9 mouse cellular contexts compared by ENCODE assay signal in genomic region chr1:186702391-186703255, GRCm38 (mm10). TPM values are rescaled to one million over a fixed set of nuclear protein-coding genes. Genes with fewer than 3 reads are reported as not detected.
DNase-seq lines count a peak whose midpoint lies in the region; TF ChIP-seq lines count a peak whose summit lies in the region.
"Had no signal": no experiment of that assay in that cellular context is flagged by ENCODE, and none has a peak within 500 bp of the region (broad histone marks: within the 10 kb centered on the region; RNA-seq: fewer than 3 reads in every experiment).

No protein-coding gene starts in this region.

- intact Hi-C loops in left cerebral cortex, adult 2 months (cut with DNase I) = loop anchor here (5.0 kb wide), 1 partner anchor 45 kb away; no protein-coding TSS in a partner anchor
- intact Hi-C loops in left cerebral cortex, postnatal 25 days (cut with DNase I) = loop anchor here (10.0 kb wide), 2 partner anchors 458 to 588 kb away; partner anchors contain the start of gene Lyplal1
- intact Hi-C loops in left cerebral cortex, postnatal 36 days (cut with DNase I) = loop anchor here (10.0 kb wide), 4 partner anchors 88 to 588 kb away; partner anchors contain the start of gene Lyplal1

- H3K4me3 ChIP-seq in left cerebral cortex, adult 2 months = peak overlapping the region; percentile 21
- peak overlapping the region; percentile 77 for H3K4me3 ChIP-seq in limb, embryonic 10.5 days
- H3K4me3 ChIP-seq: erythroblast, embryonic 14.5 days had no signal

- H3K27ac ChIP-seq in left cerebral cortex, adult 2 months = peak overlapping the region; percentile 38; the same call in 1 of the 2 replicates
- peak overlapping the region; percentile 93 for H3K27ac ChIP-seq in limb, embryonic 10.5 days

- no peaks in the 10 kb centered on the region for H3K9me3 ChIP-seq in limb, embryonic 10.5 days (replicated peaks)

- H3K4me1 ChIP-seq in limb, embryonic 10.5 days = peaks cover 36% of the 10 kb centered on the region

- H3K27me3 ChIP-seq in limb, embryonic 10.5 days (ENCODE audit: low read depth, poor library complexity, severe bottlenecking) = no peaks in the 10 kb centered on the region

- DNase-seq in left cerebral cortex, adult 2 months (ENCODE audit: extremely low spot score in 1 of 2, low spot score in 2 of 2) = no peak
- DNase-seq in left cerebral cortex, postnatal 25 days (ENCODE audit: low spot score in 2 of 2) = no peak
- DNase-seq in gastrocnemius, postnatal 10 days = peak; percentile 15
- no peak for DNase-seq in limb, embryonic 10.5 days (ENCODE audit: low spot score)
- peak; percentile 84 for DNase-seq in retina, postnatal 1 day
- DNase-seq in left cerebral cortex, postnatal 36 days (ENCODE audit: low spot score in 2 of 2) = no peak
- no peak for DNase-seq in c-Kit-positive CD71-positive TER-119-positive erythroid progenitor cells, embryonic 14.5 days (ENCODE audit: low spot score)
- DNase-seq in cerebellum, adult 9-11 months = no peak

- WGBS in limb, embryonic 10.5 days = 16% methylated on average over 15 of the region's 15 CpGs

- TF ChIP-seq CTCF in left cerebral cortex, adult 2 months (IDR thresholded peaks at IDR 0.05) = no peak

- peaks cover 24% of the 10 kb centered on the region for H3K36me3 ChIP-seq in limb, embryonic 10.5 days

RNA-seq across cellular contexts. Expression of gene Tgfb2, which starts 3.2 kb away (rescaled TPM):
- 1 to 10 TPM; 6.0 to 7.4 TPM for total RNA-seq in left cerebral cortex, adult 2 months (2021)
- 1 to 10 TPM; 7.6 to 8.4 TPM for total RNA-seq in left cerebral cortex, postnatal 25 days (2021)
- 10 to 100 TPM; 28.4 to 38.7 TPM for total RNA-seq in gastrocnemius, postnatal 10 days (2021)
- polyA plus RNA-seq in limb, embryonic 10.5 days (2016; fragmentation: Nextera tagmentation; extraction: Ambion mirVana) = 21.8 and 39.7 TPM in 2 replicates
- 1 to 10 TPM; 6.1 to 7.9 TPM for total RNA-seq in left cerebral cortex, postnatal 36 days (2021)
- polyA plus RNA-seq: erythroblast, embryonic 14.5 days had no signal

RNA-seq across cellular contexts. Expression of gene Rrp15, which starts 46.5 kb away (rescaled TPM):
- total RNA-seq in left cerebral cortex, adult 2 months (2021) = 10 to 100 TPM; 13.1 to 15.8 TPM
- 10 to 100 TPM; 11.6 to 12.5 TPM for total RNA-seq in left cerebral cortex, postnatal 25 days (2021)
- 10 to 100 TPM; 15.9 to 18.2 TPM for total RNA-seq in gastrocnemius, postnatal 10 days (2021)
- 93.2 and 113 TPM in 2 replicates for polyA plus RNA-seq in limb, embryonic 10.5 days (2016; fragmentation: Nextera tagmentation; extraction: Ambion mirVana)
- 10 to 100 TPM; 13.7 to 13.8 TPM for total RNA-seq in left cerebral cortex, postnatal 36 days (2021)

Comparison
In these comparisons a context has a peak if more than half of its experiments do, and no peak if none do; other contexts are left out.
1. DNase-seq: peak in gastrocnemius, postnatal 10 days (single experiment) and retina, postnatal 1 day (single experiment); none in left cerebral cortex, adult 2 months (0 of 2), left cerebral cortex, postnatal 25 days (0 of 2), limb, embryonic 10.5 days (single experiment), left cerebral cortex, postnatal 36 days (0 of 2), c-Kit-positive CD71-positive TER-119-positive erythroid progenitor cells, embryonic 14.5 days (single experiment) and cerebellum, adult 9-11 months (single experiment).